Mouse (Mus musculus) megakaryocyte, embryonic 14.5 days (primary cell): ENCODE results near the gene Tmem184b.

Source experiments
- FLI1 ChIP-seq: IDR thresholded peaks from 2 replicates; pipeline ENCODE4 v1.6.1; 2012; ENCODE audit warnings: low read length, inconsistent platforms, mixed read lengths
- GATA1 ChIP-seq: IDR thresholded peaks from 3 replicates; pipeline ENCODE4 v1.6.1; 2012; ENCODE audit warnings: mixed read lengths, low read length, inconsistent platforms, borderline replicate concordance

GRCm38 (mm10) chr15:79429994-79430393, 26.6 kb upstream of the Tmem184b start:
- no peak for TF ChIP-seq GATA1
- TF ChIP-seq FLI1, result no peak
